11 mouse cellular contexts compared by ENCODE assay signal in genomic region chr2:105370240-105370639, GRCm38 (mm10). TPM values are rescaled to one million over a fixed set of nuclear protein-coding genes. Genes with fewer than 3 reads are reported as not detected.
DNase-seq lines count a peak whose midpoint lies in the region; ATAC-seq and TF ChIP-seq lines count a peak whose summit lies in the region.
"Had no signal": no experiment of that assay in that cellular context is flagged by ENCODE, and none has a peak within 500 bp of the region (broad histone marks: within the 10 kb centered on the region; RNA-seq: fewer than 3 reads in every experiment).

No protein-coding gene starts in this region.

- 17% methylated on average over 10 of the region's 10 CpGs for WGBS in intestine, embryonic 14.5 days
- 17% methylated on average over 10 of the region's 10 CpGs for WGBS in intestine, postnatal 0 days
- WGBS in embryonic facial prominence, embryonic 11.5 days = 11% methylated on average over 10 of the region's 10 CpGs
- WGBS in forebrain, embryonic 15.5 days = 9% methylated on average over 10 of the region's 10 CpGs
- WGBS in midbrain, embryonic 12.5 days = 10% methylated on average over 10 of the region's 10 CpGs

- H3K9ac ChIP-seq in intestine, embryonic 14.5 days (ENCODE audit: low read length) = no peak overlapping the region
- H3K9ac ChIP-seq in intestine, postnatal 0 days (ENCODE audit: low read depth, low read length) = no peak overlapping the region
- H3K9ac ChIP-seq in embryonic facial prominence, embryonic 11.5 days (replicated peaks; ENCODE audit: low read length) = peak overlapping the region; percentile 22; the same call in 1 of the 2 replicates
- H3K9ac ChIP-seq in forebrain, embryonic 15.5 days (replicated peaks) = no peak overlapping the region
- H3K9ac ChIP-seq in midbrain, embryonic 12.5 days (replicated peaks) = no peak overlapping the region
- H3K9ac ChIP-seq: liver, embryonic 13.5 days had no signal

- H3K4me2 ChIP-seq in intestine, embryonic 14.5 days (ENCODE audit: low read length) = peak overlapping the region; percentile 9; the same call in 1 of the 2 replicates
- no peak overlapping the region for H3K4me2 ChIP-seq in intestine, postnatal 0 days (replicated peaks; ENCODE audit: low read depth)
- H3K4me2 ChIP-seq in embryonic facial prominence, embryonic 11.5 days (ENCODE audit: low read depth, low read length) = peak overlapping the region; percentile 27
- peak overlapping the region; percentile 40 for H3K4me2 ChIP-seq in forebrain, embryonic 15.5 days (replicated peaks)
- peak overlapping the region; percentile 46 for H3K4me2 ChIP-seq in midbrain, embryonic 12.5 days (replicated peaks)
- H3K4me2 ChIP-seq: liver, embryonic 13.5 days had no signal

- no peak overlapping the region for H3K27ac ChIP-seq in intestine, embryonic 14.5 days (ENCODE audit: low read depth)
- H3K27ac ChIP-seq in intestine, postnatal 0 days (ENCODE audit: low read depth, low read length) = no peak overlapping the region
- H3K27ac ChIP-seq in embryonic facial prominence, embryonic 11.5 days (replicated peaks; ENCODE audit: low read depth, low read length) = no peak overlapping the region
- no peak overlapping the region for H3K27ac ChIP-seq in forebrain, embryonic 15.5 days (replicated peaks)
- H3K27ac ChIP-seq in midbrain, embryonic 12.5 days (replicated peaks) = no peak overlapping the region
- H3K27ac ChIP-seq: liver, embryonic 13.5 days had no signal

- TF ChIP-seq CTCF in intestine, postnatal 0 days (IDR thresholded peaks at IDR 0.05; ENCODE audit: low read depth) = no peak

- ATAC-seq in intestine, embryonic 14.5 days (replicated peaks; ENCODE audit: low FRiP score, low TSS enrichment, low read depth) = no peak
- no peak for ATAC-seq in intestine, postnatal 0 days
- ATAC-seq in embryonic facial prominence, embryonic 11.5 days (replicated peaks; ENCODE audit: insufficient number of reproducible peaks, low FRiP score, low TSS enrichment, low read depth) = no peak
- ATAC-seq in forebrain, embryonic 15.5 days (replicated peaks) = 0 out of 2 replicates have a peak, but pooled peaks have one; percentile 58
- ATAC-seq in midbrain, embryonic 12.5 days (ENCODE audit: low FRiP score, low read depth) = peak; percentile 63
- ATAC-seq: Patski had no signal

- H3K9me3 ChIP-seq in intestine, embryonic 14.5 days (ENCODE audit: control insufficient read depth, low read length) = no peaks in the 10 kb centered on the region
- no peaks in the 10 kb centered on the region for H3K9me3 ChIP-seq in intestine, postnatal 0 days (ENCODE audit: control insufficient read depth)
- no peaks in the 10 kb centered on the region for H3K9me3 ChIP-seq in embryonic facial prominence, embryonic 11.5 days (replicated peaks; ENCODE audit: control insufficient read depth, low read length)
- H3K9me3 ChIP-seq in forebrain, embryonic 15.5 days = no peaks in the 10 kb centered on the region
- H3K9me3 ChIP-seq in midbrain, embryonic 12.5 days = no peaks in the 10 kb centered on the region
- H3K9me3 ChIP-seq: liver, embryonic 13.5 days had no signal

- no peaks in the 10 kb centered on the region for H3K4me1 ChIP-seq in intestine, embryonic 14.5 days (replicated peaks; ENCODE audit: control insufficient read depth, insufficient read depth, low read length)
- H3K4me1 ChIP-seq in intestine, postnatal 0 days (replicated peaks; ENCODE audit: control insufficient read depth, insufficient read depth, low read length) = no peaks in the 10 kb centered on the region
- H3K4me1 ChIP-seq in embryonic facial prominence, embryonic 11.5 days (ENCODE audit: control insufficient read depth, insufficient read depth, low read length) = no peaks in the 10 kb centered on the region
- H3K4me1 ChIP-seq in forebrain, embryonic 15.5 days = peaks cover 12% of the 10 kb centered on the region
- H3K4me1 ChIP-seq in midbrain, embryonic 12.5 days = peaks cover 9% of the 10 kb centered on the region; the same call in 1 of the 2 replicates
- H3K4me1 ChIP-seq: liver, embryonic 13.5 days had no signal

- DNase-seq in intestine, embryonic 14.5 days (ENCODE audit: low spot score) = no peak
- DNase-seq in embryonic facial prominence, embryonic 11.5 days (ENCODE audit: low spot score) = peak; percentile 9
- DNase-seq in lung, postnatal 10 days = no peak
- DNase-seq in urinary bladder, postnatal 25 days (ENCODE audit: low spot score) = no peak
- no peak for DNase-seq in spleen, postnatal 10 days (ENCODE audit: low spot score in 2 of 2)
- DNase-seq: liver, embryonic 13.5 days had no signal

- no peak overlapping the region for H3K4me3 ChIP-seq in intestine, embryonic 14.5 days (ENCODE audit: low read depth, low read length)
- no peak overlapping the region for H3K4me3 ChIP-seq in intestine, postnatal 0 days (ENCODE audit: low read depth, low read length)
- no peak overlapping the region for H3K4me3 ChIP-seq in embryonic facial prominence, embryonic 11.5 days (ENCODE audit: low read depth, low read length)
- peak overlapping the region; percentile 22 for H3K4me3 ChIP-seq in forebrain, embryonic 15.5 days
- H3K4me3 ChIP-seq in midbrain, embryonic 12.5 days = peak overlapping the region; percentile 23; the same call in 1 of the 2 replicates
- H3K4me3 ChIP-seq: liver, embryonic 13.5 days; myocyte had no signal

- H3K36me3 ChIP-seq in intestine, embryonic 14.5 days (ENCODE audit: control insufficient read depth, insufficient read depth, low read length) = no peaks in the 10 kb centered on the region
- no peaks in the 10 kb centered on the region for H3K36me3 ChIP-seq in intestine, postnatal 0 days (ENCODE audit: control insufficient read depth, insufficient read depth)
- H3K36me3 ChIP-seq in embryonic facial prominence, embryonic 11.5 days (replicated peaks; ENCODE audit: control insufficient read depth, insufficient read depth, low read depth, low read length) = no peaks in the 10 kb centered on the region
- H3K36me3 ChIP-seq in forebrain, embryonic 15.5 days = no peaks in the 10 kb centered on the region
- no peaks in the 10 kb centered on the region for H3K36me3 ChIP-seq in midbrain, embryonic 12.5 days
- H3K36me3 ChIP-seq: liver, embryonic 13.5 days had no signal

- no peaks in the 10 kb centered on the region for H3K27me3 ChIP-seq in intestine, embryonic 14.5 days (replicated peaks; ENCODE audit: control insufficient read depth, insufficient read depth, low read length)
- H3K27me3 ChIP-seq in intestine, postnatal 0 days (replicated peaks; ENCODE audit: control insufficient read depth, insufficient read depth, low read length) = no peaks in the 10 kb centered on the region
- no peaks in the 10 kb centered on the region for H3K27me3 ChIP-seq in embryonic facial prominence, embryonic 11.5 days (ENCODE audit: control insufficient read depth, insufficient read depth, low read length)
- no peaks in the 10 kb centered on the region for H3K27me3 ChIP-seq in forebrain, embryonic 15.5 days
- H3K27me3 ChIP-seq in midbrain, embryonic 12.5 days = peaks cover 49% of the 10 kb centered on the region
- H3K27me3 ChIP-seq: Patski had no signal

RNA-seq across cellular contexts. Expression of gene Rcn1, which starts 28.9 kb away (rescaled TPM):
- 122 and 143 TPM in 2 replicates for polyA plus RNA-seq in intestine, embryonic 14.5 days (2014; fragmentation: Nextera tagmentation; extraction: Ambion mirVana)
- polyA plus RNA-seq in intestine, postnatal 0 days (2015; fragmentation: Nextera tagmentation; extraction: Ambion mirVana) = 28.5 and 29.5 TPM in 2 replicates
- polyA plus RNA-seq in embryonic facial prominence, embryonic 11.5 days (2014; fragmentation: Nextera tagmentation; extraction: Ambion mirVana) = 151 and 160 TPM in 2 replicates
- polyA plus RNA-seq in forebrain, embryonic 15.5 days (2015; fragmentation: Nextera tagmentation; extraction: Ambion mirVana) = 52.4 and 53.8 TPM in 2 replicates
- polyA plus RNA-seq in midbrain, embryonic 12.5 days (2016; fragmentation: Nextera tagmentation; extraction: Ambion mirVana) = 89.9 and 95.7 TPM in 2 replicates

Comparison
In these comparisons a context has a peak if more than half of its experiments do, and no peak if none do; other contexts are left out.
1. ATAC-seq: peak in forebrain, embryonic 15.5 days (single experiment) and midbrain, embryonic 12.5 days (single experiment); none in intestine, embryonic 14.5 days (single experiment), intestine, postnatal 0 days (single experiment) and embryonic facial prominence, embryonic 11.5 days (single experiment).
2. H3K4me3 ChIP-seq: peak in forebrain, embryonic 15.5 days (single experiment) and midbrain, embryonic 12.5 days (single experiment); none in intestine, embryonic 14.5 days (single experiment), intestine, postnatal 0 days (single experiment) and embryonic facial prominence, embryonic 11.5 days (single experiment).